Comparison of ENCODE assay signal across 10 mouse cellular contexts in the genomic region with DNA sequence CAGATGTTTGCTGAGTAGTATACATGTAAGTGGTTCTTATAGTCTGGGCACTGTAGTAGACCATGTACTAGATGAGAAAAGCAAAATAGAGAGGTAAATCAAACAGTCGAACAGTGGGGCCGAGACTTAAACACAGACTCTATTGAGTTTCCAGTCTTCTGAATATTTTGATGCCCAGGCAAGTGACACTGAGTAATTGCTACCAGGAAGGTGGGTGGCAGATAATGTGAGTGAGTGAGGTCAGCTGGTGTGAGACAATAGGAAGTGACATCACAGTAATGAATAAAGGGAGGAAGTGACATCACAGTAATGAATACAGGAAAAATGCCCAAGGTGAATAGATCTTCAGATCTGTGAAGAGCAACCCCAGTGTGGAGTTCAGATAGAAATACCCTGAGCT. TPM values are rescaled to one million over a fixed set of nuclear protein-coding genes. Genes with fewer than 3 reads are reported as not detected.
DNase-seq lines count a peak whose midpoint lies in the region; ATAC-seq lines count a peak whose summit lies in the region.
"Had no signal": no experiment of that assay in that cellular context is flagged by ENCODE, and none has a peak within 500 bp of the region (broad histone marks: within the 10 kb centered on the region; RNA-seq: fewer than 3 reads in every experiment).

Gene Rapgef5 (plus strand): TSS at position 301 of the 400 bp plus-strand sequence.

- 85% methylated on average over 2 of the region's 2 CpGs for WGBS in heart, embryonic 16.5 days
- 96% methylated on average over 2 of the region's 2 CpGs for WGBS in limb, embryonic 10.5 days

- H3K4me3 ChIP-seq in heart, embryonic 16.5 days (ENCODE audit: low read length) = no peak within 1 kb of the TSS
- H3K4me3 ChIP-seq in limb, embryonic 10.5 days = no peak within 1 kb of the TSS

- no peak for ATAC-seq in heart, embryonic 16.5 days (replicated peaks; ENCODE audit: extremely low read depth, insufficient read depth, low FRiP score)

- H3K9me3 ChIP-seq in heart, embryonic 16.5 days (replicated peaks; ENCODE audit: control insufficient read depth, low read length) = no peaks in the 10 kb centered on the region
- no peaks in the 10 kb centered on the region for H3K9me3 ChIP-seq in limb, embryonic 10.5 days (replicated peaks)

- no peak within 1 kb of the TSS for H3K27ac ChIP-seq in heart, embryonic 16.5 days (ENCODE audit: low read length)
- no peak within 1 kb of the TSS for H3K27ac ChIP-seq in limb, embryonic 10.5 days

- intact Hi-C loops in left cerebral cortex, postnatal 4 days (cut with DNase I) = no loop called here

- H3K9ac ChIP-seq in heart, embryonic 16.5 days (ENCODE audit: low read length) = no peak within 1 kb of the TSS

- no peaks in the 10 kb centered on the region for H3K4me1 ChIP-seq in heart, embryonic 16.5 days (ENCODE audit: control insufficient read depth, insufficient read depth, low read length)
- peaks cover 13% of the 10 kb centered on the region; the same call in 1 of the 2 replicates for H3K4me1 ChIP-seq in limb, embryonic 10.5 days

- H3K27me3 ChIP-seq in heart, embryonic 16.5 days (ENCODE audit: control insufficient read depth, insufficient read depth, low read length) = no peaks in the 10 kb centered on the region
- no peaks in the 10 kb centered on the region for H3K27me3 ChIP-seq in limb, embryonic 10.5 days (ENCODE audit: low read depth, poor library complexity, severe bottlenecking)

- H3K36me3 ChIP-seq in heart, embryonic 16.5 days (ENCODE audit: control insufficient read depth, insufficient read depth) = no peaks in the 10 kb centered on the region
- H3K36me3 ChIP-seq in limb, embryonic 10.5 days = no peaks in the 10 kb centered on the region
- H3K36me3 ChIP-seq: G1E had no signal

- no peak within 1 kb of the TSS for H3K4me2 ChIP-seq in heart, embryonic 16.5 days (ENCODE audit: low read depth, low read length)

- DNase-seq in layer of hippocampus, adult 18-20 months (ENCODE audit: low spot score in 2 of 2) = no peak
- DNase-seq in layer of hippocampus, adult 9-11 months = no peak
- no peak for DNase-seq in adrenal gland, postnatal 4 days (ENCODE audit: low spot score in 2 of 2)
- DNase-seq in left cerebral cortex, postnatal 4 days = no peak
- no peak for DNase-seq in cerebellum, postnatal 4 days (ENCODE audit: low spot score in 2 of 2)
- DNase-seq in urinary bladder, postnatal 36 days (ENCODE audit: low spot score in 2 of 2) = no peak
- DNase-seq in limb, embryonic 10.5 days (ENCODE audit: low spot score) = no peak
- DNase-seq: retina, postnatal 1 day had no signal

RNA-seq across cellular contexts. Expression of gene Rapgef5, which starts in this region (rescaled TPM):
- 100 to 1,000 TPM; 192 to 197 TPM for total RNA-seq in layer of hippocampus, adult 18-20 months (2021)
- 10 to 100 TPM; 44.2 to 48.3 TPM for total RNA-seq in adrenal gland, postnatal 4 days (2021)
- 15.2 and 16.6 TPM in 2 replicates for polyA plus RNA-seq in heart, embryonic 16.5 days (2015; fragmentation: Nextera tagmentation; extraction: Ambion mirVana)
- total RNA-seq in left cerebral cortex, postnatal 4 days (2021) = 100 to 1,000 TPM; 103 to 112 TPM
- polyA plus RNA-seq in limb, embryonic 10.5 days (2016; fragmentation: Nextera tagmentation; extraction: Ambion mirVana) = 5.8 and 6.3 TPM in 2 replicates
- polyA plus RNA-seq: G1E had no signal
